Mouse (Mus musculus) layer of hippocampus, postnatal 36 days (tissue): ENCODE data around the gene Cnga1. TPM values are rescaled to one million over a fixed set of nuclear protein-coding genes. Genes with fewer than 3 reads are reported as not detected.
"Not testable (repeated sequence)": the region's sequence is repeated elsewhere in the genome, so short reads cannot be mapped to it uniquely, and the experiment has no call there.

Experiments
- DNase-seq, 2 experiments: peaks; one replicate each; pipeline ENCODE4 v3.0.0; 2022
- total RNA-seq, 2 experiments: library from RNA; stranded (reverse); gene quantifications; 2 replicates each; pipeline ENCODE4 v1.2.3; 2021

The Cnga1 gene
- total RNA-seq, 2 experiments from 2014 or later, result not detected

GRCm38 (mm10) chr5:72636576-72636975 lies 7.5 kb downstream of the Cnga1 start:
- DNase-seq, result no peak

DNA sequence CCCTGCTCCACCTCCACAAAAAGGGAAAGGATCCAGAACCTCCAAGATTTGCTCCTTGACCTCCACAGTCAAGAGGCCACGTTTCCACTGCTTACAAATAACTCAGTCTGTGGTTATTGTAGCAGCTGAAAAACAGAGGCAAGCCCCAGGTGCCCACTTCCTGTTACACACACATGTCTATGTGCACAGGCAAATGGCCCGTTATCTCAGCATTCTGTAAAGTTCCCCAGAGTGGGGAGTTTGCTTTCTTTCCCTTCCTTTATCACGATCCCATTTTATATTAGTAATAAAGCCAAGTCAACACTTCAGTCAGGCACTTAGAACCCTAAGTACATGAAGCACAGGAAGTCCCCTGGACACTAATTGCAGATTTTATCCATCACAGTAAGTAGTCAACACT lies 8.0 kb downstream of the Cnga1 start:
- DNase-seq, result no peak

- no peak for DNase-seq
Observed at GRCm38 (mm10) chr5:72634791-72635271, 9.2 kb downstream of the Cnga1 start.

DNA sequence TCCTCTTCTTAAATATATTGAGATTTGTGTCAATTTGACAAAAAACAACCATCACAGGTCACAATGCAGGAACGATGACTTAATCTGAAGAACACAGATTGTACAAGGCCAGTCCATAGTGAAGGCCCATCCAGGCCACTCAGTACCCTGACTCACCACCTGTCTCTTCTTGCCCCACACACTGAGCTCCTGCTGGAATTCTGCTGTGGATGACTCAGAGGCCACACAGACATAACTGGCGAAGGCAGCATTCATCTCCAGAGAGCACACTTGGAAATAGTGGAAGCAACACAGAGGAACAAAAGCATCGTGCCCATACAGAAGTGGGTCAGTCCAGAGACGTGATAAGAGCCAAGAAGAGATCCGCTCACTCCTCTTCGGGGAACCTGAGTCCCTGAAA lies 14.0 kb downstream of the Cnga1 start:
- no peak for DNase-seq

DNA sequence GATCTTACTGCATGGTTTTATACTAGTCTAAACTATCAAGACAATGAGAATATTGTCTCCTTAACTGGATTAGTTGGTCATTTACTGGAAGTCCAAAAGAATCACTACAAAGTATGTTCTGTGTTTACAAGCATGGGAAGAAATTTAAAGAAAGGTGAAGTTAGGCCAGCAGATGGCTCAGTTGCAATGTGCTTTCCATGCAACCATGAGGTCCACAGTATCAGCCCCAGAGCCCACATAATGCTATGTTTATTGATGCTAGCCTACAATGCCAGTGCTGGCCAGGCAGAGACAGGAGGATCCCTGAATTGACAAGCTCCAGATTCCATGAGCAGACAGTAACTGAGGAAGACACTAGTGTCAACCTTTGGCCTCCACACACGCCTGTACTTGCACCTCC lies 23.1 kb downstream of the Cnga1 start:
- no peak for DNase-seq

GRCm38 (mm10) chr5:72617413-72617812 lies 26.7 kb downstream of the Cnga1 start:
- no peak for DNase-seq

- DNase-seq, result no peak
Observed at GRCm38 (mm10) chr5:72603138-72603537, 40.9 kb downstream of the Cnga1 start.

- no peak for DNase-seq
Observed at GRCm38 (mm10) chr5:72601006-72601405, 43.1 kb downstream of the Cnga1 start.

DNA sequence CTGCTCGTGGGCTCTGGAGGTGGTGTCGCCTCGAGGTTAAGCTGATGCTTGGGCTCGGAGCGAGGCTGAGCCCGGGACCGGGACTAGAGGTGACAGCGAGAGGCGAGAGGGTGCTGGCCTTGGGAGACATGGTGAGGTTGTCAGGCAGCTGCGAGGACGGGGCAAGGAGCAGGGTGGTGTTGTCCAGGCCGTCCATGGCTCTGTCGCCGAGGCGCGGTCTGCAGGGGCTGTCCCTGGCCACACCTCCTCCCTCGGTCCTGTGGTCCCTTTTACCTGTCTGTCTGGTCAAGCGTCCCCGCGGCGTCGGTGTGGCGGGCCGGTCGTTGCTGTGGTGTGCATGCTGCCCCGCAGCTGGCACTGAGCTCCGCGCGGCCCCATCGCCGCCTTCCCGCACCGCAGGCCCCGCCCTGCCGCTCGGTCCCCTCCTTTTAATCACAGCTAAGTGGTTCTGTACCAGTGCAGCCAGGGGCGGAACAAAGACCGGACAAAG lies 56.8 kb downstream of the Cnga1 start, which contains the start of gene Gm5868:
Gm5868 (minus strand) TSS at position 360 of the 490 bp plus-strand sequence.
- DNase-seq, result no peak

DNA sequence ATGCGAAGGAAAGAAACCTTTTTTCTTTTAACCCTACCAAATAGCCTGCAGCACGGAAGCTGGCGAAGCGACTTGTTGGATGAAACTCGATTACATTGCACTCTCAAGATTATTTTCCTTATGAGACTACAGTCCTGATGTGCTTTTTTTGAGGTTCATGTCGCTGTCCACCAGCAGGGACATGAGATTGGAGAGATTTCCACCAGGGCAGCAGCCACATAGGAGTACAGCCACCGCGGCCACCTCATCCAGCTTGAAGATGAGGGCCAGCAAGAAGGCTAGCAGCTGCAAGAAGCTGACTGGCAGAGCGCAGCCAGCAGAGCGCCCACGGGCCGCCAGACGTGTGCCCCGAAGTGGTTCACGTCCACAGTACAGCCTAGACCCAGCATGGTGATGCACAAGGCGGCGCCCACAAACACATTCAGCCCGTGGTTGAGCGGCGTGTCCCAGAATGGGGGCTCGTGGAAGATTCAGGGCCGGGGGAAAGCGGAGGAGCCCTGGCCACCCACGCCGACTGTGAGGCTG lies 57.3 kb downstream of the Cnga1 start:
- not testable (repeated sequence) for DNase-seq

DNA sequence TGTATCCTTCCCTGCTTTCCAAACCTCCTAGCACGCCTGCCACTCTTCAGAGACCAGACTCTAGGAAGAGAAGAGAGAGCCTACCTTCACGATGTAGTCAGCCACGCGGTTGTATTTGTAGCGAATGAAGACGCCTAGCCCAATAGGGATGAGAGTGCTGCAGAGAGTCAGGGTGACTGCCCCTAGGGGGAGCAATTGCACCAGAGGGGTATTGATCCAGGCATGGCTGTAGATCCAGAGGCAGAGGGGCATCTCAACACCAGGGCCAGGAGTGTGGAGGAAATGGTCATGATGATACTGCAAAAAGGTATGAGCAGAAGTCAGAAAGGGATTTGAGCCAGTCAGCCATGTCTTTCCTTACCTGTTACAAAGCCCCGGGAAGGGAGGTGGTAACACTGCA lies 58.0 kb downstream of the Cnga1 start:
- not testable (repeated sequence) for DNase-seq

- not testable (repeated sequence) for DNase-seq
Observed at GRCm38 (mm10) chr5:72580970-72581332, 63.1 kb downstream of the Cnga1 start, which contains the start of gene Zar1. Gene Zar1, minus strand, starts transcription at chr5:72581254.

- DNase-seq, result not testable (repeated sequence)
Observed at GRCm38 (mm10) chr5:72580088-72580969, 63.7 kb downstream of the Cnga1 start.

GRCm38 (mm10) chr5:72579599-72579998 lies 64.5 kb downstream of the Cnga1 start:
- not testable (repeated sequence) for DNase-seq

DNA sequence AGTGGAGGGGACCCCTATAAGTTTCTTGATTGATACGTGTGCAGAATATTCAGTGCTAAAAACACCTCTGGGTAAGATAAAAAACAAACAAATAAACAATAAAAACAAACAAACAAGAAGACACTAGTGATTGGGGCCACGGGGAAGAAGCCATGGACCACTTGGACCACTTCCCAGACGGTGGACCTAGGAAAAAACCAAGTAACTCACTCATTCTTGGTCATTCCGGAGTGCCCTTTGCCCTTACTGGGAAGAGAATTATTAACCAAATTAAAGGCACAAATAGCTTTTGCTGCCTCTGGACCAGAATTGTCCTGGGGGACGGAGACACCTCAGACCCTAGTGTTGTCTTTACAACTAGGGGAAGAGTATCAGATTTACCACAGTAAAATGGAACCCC lies 78.5 kb downstream of the Cnga1 start:
- DNase-seq, result no peak

DNA sequence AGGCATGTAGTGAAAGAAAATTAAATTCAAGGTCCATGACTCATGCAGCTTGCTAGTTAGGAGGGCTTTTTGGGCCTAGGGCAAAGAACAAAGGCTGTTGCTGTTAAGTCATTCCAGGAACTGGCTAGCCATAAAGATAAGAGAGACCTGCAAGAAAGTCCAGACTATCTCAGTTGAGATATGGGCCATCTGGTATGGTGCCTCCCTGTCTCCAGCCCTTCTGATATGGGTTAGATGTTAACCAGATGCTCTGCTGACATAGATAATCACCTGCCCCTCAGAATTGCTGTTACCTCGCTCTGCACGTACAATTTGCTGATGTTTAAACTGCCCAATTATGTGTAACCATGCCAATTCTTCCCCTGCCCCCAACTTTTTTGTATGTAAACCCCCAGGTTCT lies 80.9 kb downstream of the Cnga1 start:
- not testable (repeated sequence) for DNase-seq

DNA sequence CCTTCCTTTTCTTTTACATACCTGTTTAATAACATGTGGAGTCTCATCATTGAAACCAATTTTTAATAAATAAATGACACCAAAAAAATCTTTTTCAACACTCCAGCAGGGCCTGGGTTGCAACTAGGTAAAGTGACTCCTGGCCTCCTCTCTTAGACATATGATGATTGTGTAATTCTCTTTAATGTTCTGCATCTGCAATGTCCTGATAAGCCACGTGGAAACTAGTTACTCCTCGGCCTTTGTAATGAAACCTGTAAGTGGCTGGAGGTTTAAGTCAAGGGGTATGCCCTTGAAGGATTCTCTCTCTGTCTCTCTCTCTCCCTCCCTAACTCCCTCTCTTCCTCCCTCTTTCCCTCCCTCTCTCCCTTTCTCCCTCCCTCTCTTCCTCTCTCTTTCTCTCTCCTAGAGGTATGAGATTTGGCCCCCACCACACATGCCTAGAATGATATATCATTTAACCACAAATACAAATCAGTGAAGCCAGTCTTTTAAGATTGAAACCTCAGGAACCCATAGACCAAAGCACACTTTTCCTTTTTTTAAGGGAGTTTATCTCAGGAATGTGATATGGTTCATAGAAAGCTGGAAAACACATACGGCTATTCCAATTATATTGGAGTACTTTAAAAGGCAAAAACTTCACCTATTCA lies 83.0 kb downstream of the Cnga1 start:
- no peak for DNase-seq

GRCm38 (mm10) chr5:72559544-72560049 lies 84.5 kb downstream of the Cnga1 start, which contains the start of gene Nfxl1:
Gene Nfxl1, minus strand, starts transcription at chr5:72559684.
- DNase-seq, result peak; percentile 95

DNA sequence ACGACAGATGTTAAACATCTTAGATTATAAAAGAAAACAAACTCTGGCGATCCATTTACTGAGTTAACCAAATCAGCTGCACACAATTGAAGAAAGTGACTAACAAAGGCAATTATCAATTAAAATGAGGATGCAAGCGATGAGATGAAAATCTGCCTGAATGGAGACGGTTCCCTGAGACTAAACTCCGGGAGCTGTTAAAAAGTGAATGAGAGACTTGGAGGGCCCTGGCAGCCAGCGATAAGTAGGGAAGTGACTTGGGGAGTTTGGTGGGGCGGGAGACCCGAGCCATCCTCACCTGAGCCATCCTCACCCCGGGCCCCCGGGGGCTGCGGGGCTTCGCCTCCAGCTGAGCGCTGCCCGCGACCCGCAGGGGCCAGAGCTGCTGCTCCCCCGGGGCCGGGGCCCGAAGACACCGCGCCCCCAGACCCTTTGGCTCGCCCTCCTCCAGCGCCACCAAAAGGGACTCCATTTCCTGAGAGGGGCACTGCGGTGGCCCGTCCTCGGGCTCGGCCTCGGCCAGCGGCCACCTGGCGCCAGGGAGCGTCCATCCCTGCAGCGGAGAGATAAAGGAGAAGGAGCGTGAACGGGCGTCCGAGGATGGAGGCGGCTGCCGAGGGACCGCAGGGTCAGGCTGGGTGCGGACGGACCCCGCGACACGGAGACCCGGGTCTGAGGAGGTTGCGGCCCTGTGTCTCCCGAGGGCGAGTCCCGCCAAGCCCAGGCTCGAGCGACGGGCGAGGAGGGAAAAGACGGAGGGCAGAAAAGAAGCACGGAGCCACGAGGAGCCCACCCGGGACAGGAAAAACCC lies 85.2 kb downstream of the Cnga1 start:
- peak; percentile 12 to 49 for DNase-seq

DNA sequence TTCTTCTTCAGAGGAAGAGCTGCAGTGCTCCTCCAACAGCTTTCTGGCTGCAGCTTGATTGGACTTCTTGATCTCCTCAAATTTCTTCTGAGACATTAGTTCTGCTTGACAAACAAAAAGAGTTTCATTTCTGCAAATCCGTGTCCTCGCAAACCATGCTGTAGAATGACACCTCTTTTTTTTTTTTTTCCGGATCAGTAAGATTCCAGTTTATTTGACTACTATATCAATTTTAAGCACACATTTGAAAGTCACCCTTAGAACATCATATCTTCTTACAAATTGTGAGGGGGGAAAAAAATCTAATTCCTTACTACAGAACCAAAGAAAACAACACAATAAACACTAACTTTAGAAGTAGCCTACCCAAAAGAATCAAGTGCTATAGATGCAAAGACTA lies 87.8 kb downstream of the Cnga1 start:
- no peak for DNase-seq
